Mouse (Mus musculus): ENCODE data around the gene Syndig1l.

DNA sequence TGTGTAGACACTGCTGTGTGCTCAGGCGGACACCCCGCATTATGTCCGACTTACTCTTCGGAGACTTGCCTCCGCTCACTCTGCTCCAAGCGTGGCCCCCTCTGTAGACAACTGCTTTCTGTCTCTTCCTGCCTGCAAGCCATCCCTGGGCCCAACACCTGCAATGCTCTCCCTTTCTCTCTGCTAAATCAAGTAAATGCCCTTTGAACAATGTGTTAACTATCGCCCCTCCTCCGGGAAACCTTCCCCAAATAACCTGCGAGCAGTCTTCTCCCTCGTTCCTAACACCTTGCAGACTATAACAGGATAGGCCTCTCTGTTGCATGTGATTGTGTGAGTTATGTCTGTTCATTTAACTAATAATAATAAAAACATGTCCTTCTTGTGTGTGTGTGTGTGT lies 44.9 kb upstream of the Syndig1l start:
- TF ChIP-seq EP300 (IDR thresholded peaks at IDR 0.05; ENCODE audit: insufficient read depth, low read depth, low read length) (no peak), CTCF (IDR thresholded peaks at IDR 0.05) (no peak)
